7 mouse cellular contexts compared by ENCODE assay signal in the genomic region with DNA sequence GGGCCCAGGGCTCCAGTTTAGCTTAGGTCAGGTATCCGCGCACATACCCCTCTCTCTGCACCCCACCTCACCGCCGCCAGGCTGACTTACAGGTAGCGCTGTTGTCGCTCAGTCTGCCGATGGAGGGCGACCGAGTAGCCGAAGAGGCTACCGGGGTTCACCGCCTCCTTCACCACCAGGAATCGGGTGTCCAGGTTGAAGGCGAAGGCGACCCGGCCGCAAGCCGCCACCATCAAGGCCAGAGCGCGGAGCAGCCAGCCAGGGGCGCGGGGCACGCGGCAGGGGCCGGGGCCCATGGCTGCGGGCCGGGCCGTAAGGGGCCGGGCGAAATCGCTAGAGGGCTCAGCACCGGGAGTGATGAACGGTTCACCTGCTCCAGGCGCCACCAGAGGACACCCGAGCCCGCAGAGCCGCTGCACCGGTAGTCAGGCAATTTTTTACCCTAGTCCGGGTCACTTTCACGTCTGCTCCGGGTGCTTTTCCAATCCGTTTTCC. TPM values are rescaled to one million over a fixed set of nuclear protein-coding genes. Genes with fewer than 3 reads are reported as not detected.
A peak's percentile ranks its signal among the peaks of the same experiment; 100 is the strongest.
DNase-seq lines count a peak whose midpoint lies in the region; ATAC-seq and TF ChIP-seq lines count a peak whose summit lies in the region.

No protein-coding gene starts in this region.

- peak overlapping the region; percentile 56 for H3K4me3 ChIP-seq in forebrain, embryonic 14.5 days (ENCODE audit: low read depth, low read length)
- H3K4me3 ChIP-seq in hindbrain, embryonic 14.5 days (replicated peaks; ENCODE audit: low read length) = peak overlapping the region; percentile 69
- H3K4me3 ChIP-seq in left cerebral cortex, adult 2 months = peak overlapping the region; percentile 60

- H3K27me3 ChIP-seq in forebrain, embryonic 14.5 days (replicated peaks; ENCODE audit: control insufficient read depth, insufficient read depth, low read length) = peaks cover 13% of the 10 kb centered on the region; the same call in 1 of the 2 replicates
- peaks cover 22% of the 10 kb centered on the region for H3K27me3 ChIP-seq in hindbrain, embryonic 14.5 days (ENCODE audit: control insufficient read depth, insufficient read depth, low read length)

- no peak overlapping the region for H3K27ac ChIP-seq in forebrain, embryonic 14.5 days (ENCODE audit: low read depth, low read length)
- H3K27ac ChIP-seq in hindbrain, embryonic 14.5 days = peak overlapping the region; percentile 71
- H3K27ac ChIP-seq in left cerebral cortex, adult 2 months = peak overlapping the region; percentile 79

- peak; percentile 58; the same call in 1 of the 2 replicates for TF ChIP-seq CTCF in brain, embryonic 14.5 days (IDR thresholded peaks at IDR 0.05; ENCODE audit: borderline replicate concordance, extremely low read depth, insufficient read depth, insufficient read length)
- peak; percentile 58 for TF ChIP-seq CTCF in left cerebral cortex, adult 2 months (IDR thresholded peaks at IDR 0.05)

- peak overlapping the region; percentile 89 for H3K4me2 ChIP-seq in forebrain, embryonic 14.5 days (ENCODE audit: low read length)
- peak overlapping the region; percentile 82 for H3K4me2 ChIP-seq in hindbrain, embryonic 14.5 days (replicated peaks)

- WGBS in forebrain, embryonic 14.5 days = under 1% methylated on average over 41 of the region's 42 CpGs
- under 1% methylated on average over 41 of the region's 42 CpGs for WGBS in hindbrain, embryonic 14.5 days

- H3K9ac ChIP-seq in forebrain, embryonic 14.5 days (ENCODE audit: low read length) = peak overlapping the region; percentile 68
- H3K9ac ChIP-seq in hindbrain, embryonic 14.5 days = peak overlapping the region; percentile 78

- intact Hi-C loops in left cerebral cortex, adult 2 months (cut with DNase I) = loop anchor here (1.0 kb wide), 1 partner anchor 29 kb away; no protein-coding TSS in a partner anchor

- H3K36me3 ChIP-seq in forebrain, embryonic 14.5 days (ENCODE audit: control insufficient read depth, insufficient read depth, low read length) = no peaks in the 10 kb centered on the region
- no peaks in the 10 kb centered on the region for H3K36me3 ChIP-seq in hindbrain, embryonic 14.5 days (replicated peaks; ENCODE audit: control insufficient read depth, insufficient read depth)

- H3K9me3 ChIP-seq in forebrain, embryonic 14.5 days (replicated peaks; ENCODE audit: control insufficient read depth, low read length) = no peaks in the 10 kb centered on the region
- no peaks in the 10 kb centered on the region for H3K9me3 ChIP-seq in hindbrain, embryonic 14.5 days (ENCODE audit: control insufficient read depth, low read length)

- DNase-seq in NIH3T3 (ENCODE audit: low read depth) = peak; percentile 75
- DNase-seq in brain, embryonic 14.5 days (ENCODE audit: low read depth) = peak; percentile 70
- DNase-seq in forebrain, embryonic 14.5 days (ENCODE audit: low spot score) = peak; percentile 53
- DNase-seq in hindbrain, embryonic 14.5 days (ENCODE audit: low spot score) = peak; percentile 66
- peak; percentile 52 to 58 for DNase-seq in left cerebral cortex, adult 2 months (ENCODE audit: extremely low spot score in 1 of 2, low spot score in 2 of 2)
- peak; percentile 67 for DNase-seq in right cerebral cortex, postnatal 25 days

- H3K4me1 ChIP-seq in forebrain, embryonic 14.5 days (ENCODE audit: control insufficient read depth, insufficient read depth, low read length) = 0 out of 2 replicates have a peak, but pooled peaks cover 3% of the 10 kb centered on the region
- peaks cover 12% of the 10 kb centered on the region for H3K4me1 ChIP-seq in hindbrain, embryonic 14.5 days (replicated peaks; ENCODE audit: control insufficient read depth, insufficient read depth, low read length)

- TF ChIP-seq POLR2A in brain, embryonic 14.5 days (IDR thresholded peaks at IDR 0.05; ENCODE audit: borderline replicate concordance, extremely low read depth, insufficient read depth, insufficient read length, poor library complexity, severe bottlenecking) = no peak

- peak; percentile 76 for ATAC-seq in forebrain, embryonic 14.5 days
- peak; percentile 53; the same call in 1 of the 2 replicates for ATAC-seq in hindbrain, embryonic 14.5 days (ENCODE audit: low FRiP score)
- ATAC-seq in megakaryocyte, adult 5-6 weeks (ENCODE audit: poor library complexity, severe bottlenecking) = 0 out of 2 replicates have a peak, but pooled peaks have one; percentile 31

RNA-seq across cellular contexts. Expression of gene Itga3, which starts 0.5 kb away (rescaled TPM):
- 23.4 and 29.3 TPM in 2 replicates for polyA plus RNA-seq in brain, embryonic 14.5 days (2012; rRNA removed)
- 4.1 and 4.8 TPM in 2 replicates for polyA plus RNA-seq in forebrain, embryonic 14.5 days (2014; fragmentation: Nextera tagmentation; extraction: Ambion mirVana)
- 15.6 and 16.9 TPM in 2 replicates for polyA plus RNA-seq in hindbrain, embryonic 14.5 days (2014; fragmentation: Nextera tagmentation; extraction: Ambion mirVana)
- total RNA-seq in left cerebral cortex, adult 2 months (2021) = 10 to 100 TPM; 17.4 to 17.8 TPM
- 0.09 TPM in 1 of 2 replicates, not detected in the other for total RNA-seq in megakaryocyte, adult 5-6 weeks (2015)
- 0.24 TPM in 1 of 2 replicates, not detected in the other for total RNA-seq in megakaryocyte, adult 5-6 weeks (2017)

RNA-seq across cellular contexts. Expression of gene Pdk2, which starts 34.9 kb away (rescaled TPM):
- polyA plus RNA-seq in brain, embryonic 14.5 days (2012; rRNA removed) = 17.9 and 26.1 TPM in 2 replicates
- polyA plus RNA-seq in forebrain, embryonic 14.5 days (2014; fragmentation: Nextera tagmentation; extraction: Ambion mirVana) = 20.1 and 24.2 TPM in 2 replicates
- polyA plus RNA-seq in hindbrain, embryonic 14.5 days (2014; fragmentation: Nextera tagmentation; extraction: Ambion mirVana) = 22.7 and 25.2 TPM in 2 replicates
- total RNA-seq in left cerebral cortex, adult 2 months (2021) = 100 to 1,000 TPM; 109 to 112 TPM
- 4.5 and 6.3 TPM in 2 replicates for total RNA-seq in megakaryocyte, adult 5-6 weeks (2015)
- 0.73 and 1.7 TPM in 2 replicates for total RNA-seq in megakaryocyte, adult 5-6 weeks (2017)

RNA-seq across cellular contexts. Expression of gene Dlx3, which starts 43.8 kb away (rescaled TPM):
- polyA plus RNA-seq in brain, embryonic 14.5 days (2012; rRNA removed) = 0.26 and 0.92 TPM in 2 replicates
- polyA plus RNA-seq in forebrain, embryonic 14.5 days (2014; fragmentation: Nextera tagmentation; extraction: Ambion mirVana) = not detected in 2 replicates
- polyA plus RNA-seq in hindbrain, embryonic 14.5 days (2014; fragmentation: Nextera tagmentation; extraction: Ambion mirVana) = 0.07 and 0.27 TPM in 2 replicates
- not detected for total RNA-seq in left cerebral cortex, adult 2 months (2021)
- 0.04 TPM in 1 of 2 replicates, not detected in the other for total RNA-seq in megakaryocyte, adult 5-6 weeks (2015)
- total RNA-seq in megakaryocyte, adult 5-6 weeks (2017) = not detected in 2 replicates
